Mouse (Mus musculus): ENCODE measurements around the gene Mta3.
"Not testable (repeated sequence)": the region's sequence is repeated elsewhere in the genome, so short reads cannot be mapped to it uniquely, and the experiment has no call there.

Mta3 gene

DNA sequence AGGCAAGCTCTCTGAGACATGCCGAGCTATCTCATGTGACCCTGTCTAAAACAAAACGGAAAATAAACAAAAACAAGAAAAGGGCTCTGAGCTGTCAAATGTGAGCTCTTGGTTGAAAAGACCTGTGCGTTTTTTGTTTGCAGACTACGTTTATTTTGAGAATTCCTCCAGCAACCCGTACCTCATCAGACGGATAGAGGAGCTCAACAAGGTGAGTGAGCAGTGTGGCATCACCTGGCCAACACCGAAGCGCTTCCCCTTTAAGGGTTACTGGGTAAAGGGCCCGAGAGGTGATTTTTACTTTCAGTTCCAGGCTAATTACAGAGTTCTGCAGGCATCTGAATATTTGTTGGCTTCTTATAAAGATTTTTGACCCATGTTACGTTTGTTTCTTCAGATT lies 2.3 kb downstream of the Mta3 start:
- no peak for DNase-seq (ENCODE audit: low read depth, low spot score)

- DNase-seq (ENCODE audit: low read depth, low spot score), result no peak
Observed at GRCm38 (mm10) chr17:83708891-83709290, 2.9 kb downstream of the Mta3 start.

- DNase-seq (ENCODE audit: low read depth, low spot score), result not testable (repeated sequence)
Observed at GRCm38 (mm10) chr17:83709517-83709916, 3.6 kb downstream of the Mta3 start.

- no peak for DNase-seq (ENCODE audit: low read depth, low spot score)
Observed at GRCm38 (mm10) chr17:83710639-83711038, 4.7 kb downstream of the Mta3 start.

DNA sequence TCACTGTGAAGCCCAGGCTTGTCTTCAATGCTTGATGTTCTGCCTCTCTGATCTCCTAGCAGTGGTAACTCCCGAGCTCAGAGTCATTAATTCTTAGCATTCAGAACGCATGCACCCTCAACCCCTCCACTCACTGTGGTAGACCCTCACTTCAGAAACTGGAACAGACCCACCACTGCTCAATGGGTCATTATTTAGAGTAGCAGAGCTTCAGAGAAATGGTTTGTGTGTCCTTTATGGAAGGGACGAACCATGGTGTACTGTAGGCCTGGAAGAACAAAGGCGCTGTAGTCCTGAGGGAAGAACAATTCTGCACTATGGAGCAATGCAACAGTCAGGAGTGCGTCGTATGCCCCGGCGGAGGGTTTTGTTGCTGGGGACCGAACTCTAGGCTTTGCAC lies 6.4 kb downstream of the Mta3 start:
- no peak for DNase-seq (ENCODE audit: low read depth, low spot score)

GRCm38 (mm10) chr17:83720449-83720848 lies 14.5 kb downstream of the Mta3 start:
- DNase-seq (ENCODE audit: low read depth, low spot score), result no peak

DNA sequence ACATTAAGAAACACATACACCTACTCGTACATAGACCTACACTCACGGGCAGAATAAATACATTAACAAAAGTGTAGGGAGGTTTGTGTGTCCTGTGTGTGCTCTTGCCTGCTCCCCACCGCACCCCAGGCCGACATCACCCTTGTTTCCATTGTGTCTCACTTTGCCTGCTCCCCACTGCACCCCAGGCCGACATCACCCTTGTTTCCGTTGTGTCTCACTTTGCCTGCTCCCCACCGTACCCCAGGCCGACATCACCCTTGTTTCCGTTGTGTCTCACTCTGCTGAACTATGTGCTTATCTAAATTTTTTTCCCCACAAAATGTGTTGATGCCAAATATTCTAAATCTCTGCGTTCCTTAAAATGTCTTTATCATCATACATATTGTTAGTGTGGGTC lies 15.2 kb downstream of the Mta3 start:
- DNase-seq (ENCODE audit: low read depth, low spot score), result no peak

- DNase-seq (ENCODE audit: low read depth, low spot score), result no peak
Observed at GRCm38 (mm10) chr17:83723064-83723463, 17.1 kb downstream of the Mta3 start.

DNA sequence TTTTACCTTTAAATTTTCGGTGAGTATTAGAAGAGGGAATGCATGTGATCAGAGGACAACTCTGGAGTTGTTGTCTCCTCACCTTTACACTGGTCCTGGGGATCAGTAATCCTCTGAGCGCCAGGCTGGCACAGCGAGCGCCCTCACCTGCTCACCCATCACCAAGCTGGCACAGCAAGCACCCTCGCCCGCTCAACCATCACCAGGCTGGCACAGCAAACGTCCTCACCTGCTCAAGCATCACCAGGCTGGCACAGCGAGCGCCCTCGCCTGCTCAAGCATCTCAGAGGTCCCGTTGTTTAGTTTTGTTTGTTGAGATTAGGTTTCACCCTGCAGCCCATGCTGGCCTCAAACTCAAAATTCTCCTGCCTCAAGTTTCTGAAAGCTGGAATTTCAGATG lies 20.5 kb downstream of the Mta3 start:
- no peak for DNase-seq (ENCODE audit: low read depth, low spot score)

GRCm38 (mm10) chr17:83727707-83728106 lies 21.7 kb downstream of the Mta3 start:
- DNase-seq (ENCODE audit: low read depth, low spot score), result no peak

DNA sequence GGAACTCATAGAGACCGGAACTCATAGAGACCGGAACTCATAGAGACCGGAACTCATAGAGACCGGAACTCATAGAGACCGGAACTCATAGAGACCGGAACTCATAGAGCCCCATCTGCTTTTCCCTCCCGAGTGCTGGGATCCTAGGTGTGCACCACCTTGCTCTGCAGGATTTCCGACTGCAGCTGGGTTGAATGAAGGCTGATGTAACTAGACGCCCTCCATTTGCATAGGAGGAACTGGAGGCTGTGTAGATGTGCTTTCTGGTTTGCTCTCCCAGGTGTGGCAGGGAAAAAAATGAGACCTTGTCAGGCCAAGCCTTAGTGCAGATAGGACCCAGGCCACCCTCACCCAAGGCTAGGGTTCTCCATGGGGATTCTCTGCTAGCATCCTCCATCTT lies 23.1 kb downstream of the Mta3 start:
- peak; percentile 95 for DNase-seq (ENCODE audit: low read depth, low spot score)

DNA sequence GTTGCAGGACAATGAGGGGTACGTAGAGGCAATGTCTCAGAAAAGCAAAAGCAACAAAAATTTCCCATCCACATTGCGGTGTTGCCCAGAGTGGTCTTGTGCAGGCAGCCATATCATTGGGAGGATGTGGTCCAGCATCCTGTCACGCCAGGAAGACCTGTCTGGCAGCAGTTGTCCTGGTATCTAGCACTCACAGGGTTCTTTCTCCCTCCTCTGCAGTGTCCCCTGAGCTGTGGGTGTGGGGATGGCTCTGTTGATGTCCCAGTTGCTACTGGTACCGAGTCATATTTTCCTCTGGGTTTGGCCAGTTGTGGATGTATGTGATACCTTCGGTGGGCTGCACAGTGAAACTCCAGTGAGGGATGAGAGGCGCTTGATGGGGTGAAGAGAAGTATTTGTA lies 24.2 kb downstream of the Mta3 start:
- no peak for DNase-seq (ENCODE audit: low read depth, low spot score)

DNA sequence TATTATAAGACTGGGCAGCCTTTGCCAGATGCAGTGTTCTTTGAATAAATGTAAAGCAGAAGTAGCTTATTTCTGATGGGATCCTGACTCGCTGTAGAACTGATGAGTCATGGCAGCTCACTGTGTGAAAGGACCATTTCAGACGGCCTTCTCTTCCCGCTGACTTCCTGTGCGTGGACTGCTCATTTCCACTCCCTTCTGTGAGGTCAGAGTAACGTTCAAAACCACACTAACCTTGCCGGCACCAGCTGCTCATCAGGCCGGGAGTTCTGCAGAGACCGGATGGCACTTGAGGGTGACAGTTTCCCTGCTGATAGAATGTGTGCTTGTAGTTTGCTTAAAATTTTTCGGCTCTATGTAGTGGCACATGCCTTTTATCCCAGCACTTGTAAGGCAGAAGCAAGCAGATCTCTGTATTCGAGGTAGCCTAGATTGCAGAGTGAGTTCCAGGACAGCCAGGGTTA lies 26.2 kb downstream of the Mta3 start:
- no peak for DNase-seq (ENCODE audit: low read depth, low spot score)

DNA sequence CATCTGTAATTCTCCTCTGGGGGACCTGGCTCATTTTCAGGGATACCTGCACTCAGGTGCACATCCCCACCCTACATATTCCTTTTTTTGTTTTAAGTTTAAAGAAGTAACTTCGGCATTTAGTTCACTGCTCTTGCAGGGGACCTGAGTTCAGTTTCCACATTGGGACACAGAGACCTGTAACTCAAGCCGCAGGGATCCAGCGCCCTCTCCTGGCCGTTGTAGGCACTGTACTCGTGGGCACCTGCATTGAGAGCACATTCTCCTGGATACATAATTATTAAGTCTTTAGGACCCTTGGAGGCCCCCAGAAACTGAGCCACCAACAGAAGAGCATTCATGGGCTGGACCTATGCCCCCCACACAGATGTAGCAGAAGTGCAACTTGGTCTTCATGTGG lies 26.8 kb downstream of the Mta3 start:
- peak; percentile 87 for DNase-seq (ENCODE audit: low read depth, low spot score)

DNA sequence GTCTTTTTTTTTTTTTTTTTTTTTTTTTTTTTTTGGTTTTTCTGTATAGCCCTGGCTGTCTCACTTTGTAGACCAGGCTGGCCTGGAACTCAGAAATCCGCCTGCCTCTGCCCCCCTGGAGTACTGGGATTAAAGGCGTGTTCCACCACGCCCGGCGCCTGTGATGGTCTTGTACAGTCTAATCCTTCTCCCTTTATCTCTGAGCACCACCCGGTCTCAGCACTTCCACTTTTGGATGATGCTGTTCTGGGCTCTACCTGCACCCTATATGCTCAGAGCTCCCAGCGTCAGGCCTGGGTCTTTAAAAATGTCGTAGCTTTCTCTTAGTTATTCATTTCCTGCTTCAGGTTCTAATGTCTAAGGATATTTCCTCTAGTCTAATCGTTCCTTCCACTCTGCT lies 30.7 kb downstream of the Mta3 start:
- DNase-seq (ENCODE audit: low read depth, low spot score), result no peak

- DNase-seq (ENCODE audit: low read depth, low spot score), result no peak
Observed at GRCm38 (mm10) chr17:83737775-83738174, 31.8 kb downstream of the Mta3 start.

- DNase-seq (ENCODE audit: low read depth, low spot score), result no peak
Observed at GRCm38 (mm10) chr17:83740135-83740676, 34.2 kb downstream of the Mta3 start.

DNA sequence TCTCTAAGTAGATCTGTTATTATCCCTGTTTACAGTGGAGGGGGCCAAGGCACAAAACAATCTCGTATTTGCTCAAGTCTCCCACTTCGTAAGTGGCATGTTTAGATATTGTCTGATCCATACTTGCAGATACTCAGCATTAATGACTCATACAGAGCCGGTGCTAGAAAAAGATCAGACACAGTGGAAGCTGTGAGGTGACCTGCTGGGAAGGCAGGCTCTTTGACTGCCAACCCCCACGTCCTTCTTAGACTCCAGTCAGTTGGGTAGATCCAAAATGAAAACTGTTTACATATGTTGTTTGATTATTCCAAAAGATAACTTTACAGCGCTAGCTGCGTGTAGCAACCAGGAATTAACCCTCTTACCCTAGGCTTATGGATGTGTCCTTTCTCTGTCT lies 35.3 kb downstream of the Mta3 start:
- DNase-seq (ENCODE audit: low read depth, low spot score), result no peak

DNA sequence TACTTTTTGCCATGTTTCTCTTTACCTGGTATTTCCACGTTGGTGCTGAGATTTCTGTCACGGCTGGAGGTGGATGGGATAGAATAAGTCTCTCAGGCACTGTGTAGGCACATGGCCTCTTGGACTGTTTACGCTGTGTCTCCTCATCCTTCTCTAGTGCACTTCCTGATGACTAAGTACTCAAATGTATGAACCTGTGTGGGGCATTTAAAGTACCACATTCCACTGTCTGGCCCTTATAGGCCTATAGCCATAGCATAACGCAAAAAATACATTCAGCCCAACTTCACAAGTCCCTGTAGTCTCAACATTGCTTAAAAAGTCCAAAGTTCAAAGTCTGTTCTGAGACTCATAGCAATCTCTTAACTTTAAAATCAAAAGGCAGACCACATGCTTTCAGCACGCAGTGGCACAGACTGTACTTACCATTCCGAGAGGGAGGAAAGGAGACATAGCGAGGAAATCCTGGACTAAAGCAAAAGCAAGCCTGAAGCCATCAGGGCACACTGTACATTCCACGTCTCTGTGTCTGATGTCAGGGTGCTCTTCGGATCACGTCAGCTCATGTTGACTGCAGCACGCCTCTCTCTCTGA lies 38.4 kb downstream of the Mta3 start:
- no peak for DNase-seq (ENCODE audit: low read depth, low spot score)

DNA sequence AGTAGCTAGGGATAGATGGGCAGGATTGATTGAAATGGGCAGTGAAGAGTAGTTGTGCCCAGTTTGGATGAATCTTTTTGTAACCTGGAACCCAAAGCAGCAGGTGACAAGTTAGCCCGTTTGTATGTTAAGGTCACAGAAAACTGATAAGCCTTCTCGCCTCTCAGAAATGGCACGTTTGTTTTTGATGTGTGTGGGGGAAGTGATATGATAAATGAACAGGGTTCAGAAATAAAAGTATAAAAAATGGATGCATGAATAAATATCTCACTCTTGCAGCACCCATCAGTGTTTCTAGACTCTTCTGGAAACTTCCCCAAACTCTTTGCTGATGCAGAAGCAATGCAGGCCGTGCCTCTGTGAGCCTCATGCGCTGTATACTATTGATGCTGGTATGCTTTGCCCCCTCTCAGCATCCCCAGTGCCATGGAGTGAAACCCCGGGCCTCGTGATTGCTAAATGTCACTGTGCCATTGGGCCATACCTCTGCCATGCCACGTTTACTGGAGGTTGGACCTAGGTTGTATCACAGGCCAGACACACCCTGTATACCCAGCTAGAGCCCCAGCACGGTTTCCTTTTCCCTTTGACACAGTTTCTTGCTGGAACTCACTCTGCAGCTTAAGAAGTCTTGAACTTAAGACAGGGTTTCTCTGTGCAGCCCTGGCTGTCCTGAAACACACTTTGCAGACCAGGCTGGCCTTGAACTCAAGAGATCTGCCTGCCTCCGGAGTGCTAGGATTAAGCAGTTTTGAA lies 41.6 kb downstream of the Mta3 start:
- DNase-seq (ENCODE audit: low read depth, low spot score), result no peak

DNA sequence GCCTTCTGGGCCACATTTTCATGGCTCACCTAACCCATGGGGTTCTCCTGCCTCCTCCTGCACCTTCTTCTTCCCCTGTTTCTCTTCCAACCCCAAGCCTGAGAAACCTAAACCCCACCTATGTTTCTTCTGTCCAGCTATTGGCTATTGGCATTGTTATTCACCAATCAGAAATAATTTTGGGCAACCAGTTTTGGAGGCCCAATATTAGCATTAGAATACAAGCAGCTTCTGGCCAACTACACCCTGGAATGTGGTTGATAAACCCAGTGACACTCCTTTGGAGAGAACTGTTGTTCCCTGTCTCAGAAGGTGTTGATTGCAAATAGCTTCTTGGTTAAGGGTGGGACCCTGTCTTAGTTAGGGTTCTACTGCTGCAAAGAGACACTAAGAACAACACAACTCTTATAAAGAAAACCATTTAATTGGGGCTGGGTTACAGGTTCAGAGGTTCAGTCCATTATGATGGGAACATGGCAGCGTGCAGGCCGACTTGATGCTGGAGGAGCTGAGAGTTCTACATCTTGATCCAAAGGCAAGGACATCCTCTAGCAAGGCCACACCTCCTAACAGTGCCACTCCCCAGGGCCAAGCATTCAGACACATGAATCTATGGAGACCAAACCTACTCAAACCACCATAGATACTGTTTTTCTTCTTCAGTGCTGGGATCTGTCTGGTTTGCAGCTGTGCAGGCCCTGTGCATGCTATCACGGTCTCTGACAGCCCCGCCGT lies 44.4 kb downstream of the Mta3 start:
- DNase-seq (ENCODE audit: low read depth, low spot score), result peak; percentile 80

DNA sequence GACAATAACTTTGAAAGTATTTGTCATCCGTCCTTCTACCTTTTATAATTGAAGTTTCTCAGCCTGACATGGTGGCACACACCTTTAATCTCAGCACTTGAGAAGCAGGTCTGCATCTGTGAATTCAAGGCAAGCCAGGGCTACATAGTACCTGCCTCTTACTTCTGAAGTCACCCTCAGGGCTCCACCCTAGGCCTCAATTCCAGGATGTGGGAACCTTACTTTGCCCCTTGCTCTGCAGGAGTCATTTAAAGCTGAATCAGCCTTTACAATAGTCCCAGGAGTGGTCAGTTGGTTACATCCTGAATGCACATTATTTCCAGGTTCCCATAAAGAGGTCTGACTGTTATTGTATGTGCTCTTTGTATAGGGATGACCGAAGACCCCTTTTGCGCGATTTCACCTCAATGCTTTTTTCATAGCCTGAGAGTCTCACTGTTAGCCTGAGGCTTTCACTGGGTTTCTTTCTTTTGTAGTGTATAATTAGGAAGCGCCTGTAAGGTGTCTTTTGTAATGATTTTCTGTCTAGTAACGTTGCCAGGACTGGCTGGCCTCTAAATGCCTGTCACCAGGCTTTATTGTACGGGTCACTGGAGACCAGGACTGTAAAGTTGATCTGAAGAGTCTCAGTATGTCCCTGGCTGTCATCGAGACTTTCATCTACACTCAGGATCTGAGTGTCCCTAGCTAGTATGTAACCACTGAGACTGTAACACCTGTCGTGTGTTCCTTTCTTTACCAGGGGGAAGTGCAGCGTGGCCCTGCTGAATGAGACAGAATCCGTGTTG lies 47.3 kb downstream of the Mta3 start:
- peak; percentile 50 for DNase-seq (ENCODE audit: low read depth, low spot score)
